Mouse (Mus musculus): Measurements from ENCODE around the gene Foxi2. TPM values are rescaled to one million over a fixed set of nuclear protein-coding genes. Genes with fewer than 3 reads are reported as not detected.

Gene Foxi2
- not detected in 2 replicates for polyA plus RNA-seq (2012; rRNA removed)

DNA sequence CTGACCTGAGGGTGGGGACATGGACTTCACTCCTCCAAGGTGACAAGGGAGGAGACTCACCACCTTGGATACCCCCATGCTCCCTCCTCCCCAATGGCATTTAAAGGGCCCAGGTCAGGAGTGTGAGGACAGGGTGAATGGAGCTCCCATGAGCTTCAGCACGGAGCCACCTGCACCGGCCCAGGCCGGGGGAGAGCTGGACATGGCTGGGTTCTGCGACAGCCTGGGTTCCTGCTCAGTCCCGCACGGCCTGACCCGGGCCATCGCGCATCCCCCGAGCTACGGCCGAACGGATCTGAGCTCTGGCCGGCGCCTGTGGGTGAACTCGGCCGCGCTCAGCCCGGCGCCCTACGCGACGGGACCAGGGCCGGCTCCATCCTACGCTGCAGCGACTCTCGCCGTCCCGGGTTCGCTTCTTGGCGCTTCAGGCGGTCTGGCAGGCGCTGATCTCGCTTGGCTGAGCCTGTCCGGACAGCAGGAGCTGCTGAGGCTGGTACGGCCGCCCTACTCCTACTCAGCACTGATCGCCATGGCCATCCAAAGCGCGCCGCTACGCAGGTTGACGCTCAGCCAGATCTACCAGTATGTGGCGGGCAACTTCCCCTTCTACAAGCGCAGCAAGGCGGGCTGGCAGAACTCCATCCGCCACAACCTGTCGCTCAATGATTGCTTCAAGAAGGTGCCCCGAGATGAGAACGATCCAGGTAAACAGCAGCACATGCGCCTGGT lies at the start of gene Foxi2:
TSS of gene Foxi2 (plus strand) at position 72 of the 729 bp plus-strand sequence.
- no peak for TF ChIP-seq CTCF (IDR thresholded peaks at IDR 0.05; ENCODE audit: borderline replicate concordance, insufficient read depth, low read depth, low read length)
- TF ChIP-seq POLR2A (IDR thresholded peaks at IDR 0.05; ENCODE audit: borderline replicate concordance, insufficient read depth, low read length): no peak
- no peak within 1 kb of the TSS for H3K27ac ChIP-seq (ENCODE audit: insufficient read depth, low read length)
- no peaks in the 10 kb centered on the region for H3K4me1 ChIP-seq (ENCODE audit: control insufficient read depth, insufficient read depth, low read length)
- DNase-seq: peak; percentile 15 to 16
- WGBS: 5% methylated on average over 51 of the region's 51 CpGs
- no peaks in the 10 kb centered on the region; the same call in 1 of the 2 replicates for H3K27me3 ChIP-seq (ENCODE audit: control insufficient read depth, insufficient read depth, low read length)
- no peak within 1 kb of the TSS for H3K4me3 ChIP-seq (replicated peaks; ENCODE audit: insufficient read depth, low read depth, low read length)

DNA sequence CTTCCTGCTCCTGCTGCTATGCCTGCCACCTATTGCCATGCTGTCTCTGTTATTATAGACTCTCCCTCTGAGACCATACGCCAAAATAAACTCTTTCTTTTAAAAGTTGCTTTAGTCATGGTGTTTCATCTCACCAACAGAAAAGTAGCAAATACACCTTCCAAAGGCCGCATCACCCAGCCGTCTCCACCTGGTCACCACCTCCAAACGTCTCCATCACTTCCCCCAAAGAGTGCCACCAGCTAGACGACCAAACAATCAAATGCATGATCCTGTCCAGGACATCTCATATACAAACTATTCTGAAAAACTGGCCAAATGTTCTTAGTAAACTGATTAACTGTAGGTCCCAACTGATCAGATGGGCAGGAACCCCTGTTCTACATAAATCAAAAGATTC lies 45.5 kb upstream of the Foxi2 start:
- DNase-seq: no peak
- Histone ChIP-seq H3K4me3 (replicated peaks; ENCODE audit: insufficient read depth, low read depth, low read length) (no peak overlapping the region), H3K4me1 (ENCODE audit: control insufficient read depth, insufficient read depth, low read length) (no peaks in the 10 kb centered on the region), H3K27me3 (ENCODE audit: control insufficient read depth, insufficient read depth, low read length) (no peaks in the 10 kb centered on the region; the same call in 1 of the 2 replicates), H3K27ac (ENCODE audit: insufficient read depth, low read length) (no peak overlapping the region)
- 94% methylated on average over 5 of the region's 5 CpGs for WGBS
- TF ChIP-seq POLR2A (IDR thresholded peaks at IDR 0.05; ENCODE audit: borderline replicate concordance, insufficient read depth, low read length) (no peak), CTCF (IDR thresholded peaks at IDR 0.05; ENCODE audit: borderline replicate concordance, insufficient read depth, low read depth, low read length) (no peak)

DNA sequence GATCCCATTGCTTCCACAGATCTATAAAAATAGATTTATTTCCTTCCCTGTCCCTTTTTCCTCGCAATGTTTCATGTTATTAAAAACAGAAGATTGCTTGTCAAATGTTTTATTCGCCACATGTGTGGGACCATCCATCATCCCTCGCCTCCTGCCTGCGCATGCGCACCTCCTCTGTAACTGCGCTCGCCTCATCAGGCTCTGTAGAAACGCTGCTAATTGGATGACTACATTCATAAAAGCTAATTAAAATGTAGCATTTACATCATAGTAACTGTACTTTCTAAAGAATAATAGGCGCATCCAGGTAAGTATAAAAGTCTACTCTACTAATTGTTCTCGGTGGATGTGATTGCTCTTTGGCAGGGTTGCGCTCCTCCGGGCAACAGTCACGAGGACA lies 34.1 kb upstream of the Foxi2 start:
- no peak for DNase-seq
- H3K27me3 ChIP-seq (ENCODE audit: control insufficient read depth, insufficient read depth, low read length): no peaks in the 10 kb centered on the region
- no peak overlapping the region for H3K4me3 ChIP-seq (replicated peaks; ENCODE audit: insufficient read depth, low read depth, low read length)
- WGBS: 86% methylated on average over 13 of the region's 13 CpGs
- TF ChIP-seq POLR2A (IDR thresholded peaks at IDR 0.05; ENCODE audit: borderline replicate concordance, insufficient read depth, low read length): no peak
- no peak for TF ChIP-seq CTCF (IDR thresholded peaks at IDR 0.05; ENCODE audit: borderline replicate concordance, insufficient read depth, low read depth, low read length)
- no peak overlapping the region for H3K27ac ChIP-seq (ENCODE audit: insufficient read depth, low read length)
- no peaks in the 10 kb centered on the region for H3K4me1 ChIP-seq (ENCODE audit: control insufficient read depth, insufficient read depth, low read length)

- TF ChIP-seq POLR2A (IDR thresholded peaks at IDR 0.05; ENCODE audit: borderline replicate concordance, insufficient read depth, low read length) (no peak), CTCF (IDR thresholded peaks at IDR 0.05; ENCODE audit: borderline replicate concordance, insufficient read depth, low read depth, low read length) (0 out of 2 replicates have a peak, but pooled peaks have one; percentile 9)
- no peak for DNase-seq
- H3K27ac ChIP-seq (ENCODE audit: insufficient read depth, low read length): no peak overlapping the region
- no peak overlapping the region for H3K4me3 ChIP-seq (replicated peaks; ENCODE audit: insufficient read depth, low read depth, low read length)
- H3K4me1 ChIP-seq (ENCODE audit: control insufficient read depth, insufficient read depth, low read length): no peaks in the 10 kb centered on the region
- no peaks in the 10 kb centered on the region for H3K27me3 ChIP-seq (ENCODE audit: control insufficient read depth, insufficient read depth, low read length)
- 69% methylated on average over 5 of the region's 5 CpGs for WGBS
Measured at GRCm38 (mm10) chr7:135376932-135377331, 33.2 kb upstream of the Foxi2 start.

DNA sequence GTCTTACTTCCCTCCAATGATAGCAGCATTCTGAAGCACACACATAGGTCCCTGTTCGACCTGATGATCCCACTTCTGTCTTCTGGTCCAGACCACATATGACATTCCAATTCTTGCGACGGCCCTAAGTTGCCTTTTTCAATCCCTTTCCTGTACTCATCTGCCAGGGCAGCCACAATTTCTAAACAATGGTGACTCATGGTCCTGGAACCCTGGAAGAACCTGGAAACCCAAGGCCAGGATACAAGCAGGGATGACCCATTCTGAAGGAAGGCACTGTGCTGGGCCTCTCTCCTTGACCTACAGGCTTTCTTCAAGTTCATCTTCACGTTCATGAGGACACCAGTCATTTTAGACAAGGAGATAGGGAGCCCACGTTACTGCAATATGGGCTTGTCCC lies 31.8 kb upstream of the Foxi2 start:
- Histone ChIP-seq H3K4me3 (replicated peaks; ENCODE audit: insufficient read depth, low read depth, low read length) (no peak overlapping the region), H3K4me1 (ENCODE audit: control insufficient read depth, insufficient read depth, low read length) (no peaks in the 10 kb centered on the region), H3K27me3 (ENCODE audit: control insufficient read depth, insufficient read depth, low read length) (no peaks in the 10 kb centered on the region), H3K27ac (ENCODE audit: insufficient read depth, low read length) (no peak overlapping the region)
- no peak for DNase-seq
- 92% methylated on average over 5 of the region's 5 CpGs for WGBS
- no peak for TF ChIP-seq POLR2A (IDR thresholded peaks at IDR 0.05; ENCODE audit: borderline replicate concordance, insufficient read depth, low read length)
- no peak for TF ChIP-seq CTCF (IDR thresholded peaks at IDR 0.05; ENCODE audit: borderline replicate concordance, insufficient read depth, low read depth, low read length)

DNA sequence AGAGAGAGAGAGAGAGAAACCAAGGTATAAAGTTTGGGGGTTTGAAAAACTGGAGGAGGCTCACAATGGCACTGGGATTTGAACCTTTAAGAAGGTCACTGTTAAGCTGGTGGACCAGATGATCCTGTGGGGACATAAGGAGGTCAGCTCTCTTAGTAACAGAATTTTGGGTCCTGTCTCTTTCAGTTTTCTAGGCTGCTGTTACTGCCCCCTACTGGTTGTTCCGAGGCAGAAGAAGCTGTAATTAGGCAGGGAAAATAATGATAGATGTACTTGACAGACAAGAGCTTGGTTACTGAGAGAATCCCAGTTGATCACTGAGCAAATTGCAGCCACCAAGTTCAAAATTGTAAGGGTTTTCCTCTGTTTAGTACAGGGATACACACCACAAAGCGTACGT lies 21.1 kb upstream of the Foxi2 start:
- no peak overlapping the region for H3K27ac ChIP-seq (ENCODE audit: insufficient read depth, low read length)
- TF ChIP-seq POLR2A (IDR thresholded peaks at IDR 0.05; ENCODE audit: borderline replicate concordance, insufficient read depth, low read length) (no peak), CTCF (IDR thresholded peaks at IDR 0.05; ENCODE audit: borderline replicate concordance, insufficient read depth, low read depth, low read length) (no peak)
- no peaks in the 10 kb centered on the region for H3K4me1 ChIP-seq (ENCODE audit: control insufficient read depth, insufficient read depth, low read length)
- no peak for DNase-seq
- 56% methylated on average over 3 of the region's 3 CpGs for WGBS
- H3K27me3 ChIP-seq (ENCODE audit: control insufficient read depth, insufficient read depth, low read length): no peaks in the 10 kb centered on the region; the same call in 1 of the 2 replicates
- no peak overlapping the region for H3K4me3 ChIP-seq (replicated peaks; ENCODE audit: insufficient read depth, low read depth, low read length)

DNA sequence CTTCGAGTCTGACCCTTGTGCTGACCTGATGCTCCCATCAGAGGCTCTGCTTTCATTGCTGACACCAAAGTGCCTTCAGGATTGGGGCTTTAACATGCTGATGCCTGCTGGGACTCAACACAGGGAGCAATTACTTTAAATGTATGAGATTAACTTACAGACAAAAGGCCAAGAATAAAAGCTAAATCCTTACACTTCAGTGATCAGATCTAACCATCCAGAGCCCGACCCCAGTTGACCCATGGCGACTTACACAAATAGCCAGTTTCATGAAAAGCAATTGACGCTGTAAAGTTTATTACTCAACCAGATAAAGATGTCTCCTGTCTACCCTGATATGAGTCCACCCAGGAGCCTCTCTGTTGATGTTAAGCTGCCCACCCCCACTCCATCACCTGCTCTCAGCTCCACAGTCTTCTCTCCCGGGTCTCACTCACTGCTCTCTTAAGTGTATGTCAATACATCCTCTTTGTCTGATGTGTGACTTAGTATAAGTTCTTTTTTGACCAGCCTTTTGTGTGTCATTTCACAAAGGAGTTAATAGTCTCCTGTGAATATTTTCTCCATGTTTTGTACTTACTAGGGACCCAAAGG lies 17.1 kb upstream of the Foxi2 start:
- no peak for DNase-seq
- no peak for TF ChIP-seq CTCF (IDR thresholded peaks at IDR 0.05; ENCODE audit: borderline replicate concordance, insufficient read depth, low read depth, low read length)
- TF ChIP-seq POLR2A (IDR thresholded peaks at IDR 0.05; ENCODE audit: borderline replicate concordance, insufficient read depth, low read length): no peak
- Histone ChIP-seq H3K4me1 (ENCODE audit: control insufficient read depth, insufficient read depth, low read length) (no peaks in the 10 kb centered on the region), H3K4me3 (replicated peaks; ENCODE audit: insufficient read depth, low read depth, low read length) (no peak overlapping the region), H3K27me3 (ENCODE audit: control insufficient read depth, insufficient read depth, low read length) (no peaks in the 10 kb centered on the region; the same call in 1 of the 2 replicates), H3K27ac (ENCODE audit: insufficient read depth, low read length) (no peak overlapping the region)
- 36% methylated on average over 5 of the region's 5 CpGs for WGBS

DNA sequence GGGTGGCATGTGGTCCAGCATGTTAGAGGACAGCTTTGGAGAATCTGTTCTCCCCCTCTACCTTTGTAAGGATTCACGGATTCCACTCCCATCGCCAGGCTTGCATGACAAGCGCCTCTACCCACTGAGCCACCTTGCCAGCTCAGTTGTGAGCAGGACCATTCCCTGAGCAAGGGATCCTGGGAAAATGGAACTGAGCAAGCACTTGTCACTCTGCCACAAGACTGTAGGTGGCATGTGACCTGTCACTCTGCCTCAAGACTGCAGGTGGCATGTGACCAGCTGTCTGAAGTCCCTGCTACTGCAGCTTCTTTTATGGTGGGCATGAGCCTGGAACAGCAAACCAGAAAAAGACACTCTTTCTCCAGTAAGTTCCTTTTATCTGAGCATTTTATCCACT lies 15.7 kb upstream of the Foxi2 start:
- H3K4me3 ChIP-seq (replicated peaks; ENCODE audit: insufficient read depth, low read depth, low read length): no peak overlapping the region
- no peak overlapping the region for H3K27ac ChIP-seq (ENCODE audit: insufficient read depth, low read length)
- 82% methylated on average over 3 of the region's 3 CpGs for WGBS
- DNase-seq: no peak
- no peak for TF ChIP-seq POLR2A (IDR thresholded peaks at IDR 0.05; ENCODE audit: borderline replicate concordance, insufficient read depth, low read length)
- no peak for TF ChIP-seq CTCF (IDR thresholded peaks at IDR 0.05; ENCODE audit: borderline replicate concordance, insufficient read depth, low read depth, low read length)
- H3K4me1 ChIP-seq (ENCODE audit: control insufficient read depth, insufficient read depth, low read length): no peaks in the 10 kb centered on the region
- no peaks in the 10 kb centered on the region; the same call in 1 of the 2 replicates for H3K27me3 ChIP-seq (ENCODE audit: control insufficient read depth, insufficient read depth, low read length)
